Mouse (Mus musculus) kidney, postnatal 36 days (tissue): ENCODE results near the gene Igfbpl1.
A peak's percentile ranks its signal among the peaks of the same experiment; 100 is the strongest.

Experiments used
- DNase-seq, 2 experiments: peaks; one replicate each; pipeline ENCODE4 v3.0.0; 2021 to 2022; ENCODE audit warnings: mixed read lengths in 2 of 2

Igfbpl1 gene

DNA sequence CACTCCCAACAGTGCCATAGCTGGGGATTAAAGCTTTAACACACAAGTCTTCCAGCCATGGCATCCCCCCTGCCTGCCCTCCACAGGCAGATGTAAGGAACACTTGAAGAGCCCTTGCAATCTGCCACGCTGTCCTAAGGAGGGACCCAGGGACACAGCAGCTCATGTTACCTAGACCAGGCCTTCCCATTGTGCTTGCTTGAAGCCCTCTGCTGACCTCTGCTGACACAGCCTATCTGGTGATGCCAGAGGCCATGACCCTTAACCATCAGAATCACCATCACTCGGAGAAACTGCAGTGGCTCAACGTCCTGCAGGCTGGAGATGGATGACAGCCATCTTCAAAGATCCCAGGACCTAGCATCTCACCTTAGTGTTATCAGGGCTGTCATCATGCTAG lies 4.7 kb downstream of the Igfbpl1 start:
- DNase-seq, result no peak

DNA sequence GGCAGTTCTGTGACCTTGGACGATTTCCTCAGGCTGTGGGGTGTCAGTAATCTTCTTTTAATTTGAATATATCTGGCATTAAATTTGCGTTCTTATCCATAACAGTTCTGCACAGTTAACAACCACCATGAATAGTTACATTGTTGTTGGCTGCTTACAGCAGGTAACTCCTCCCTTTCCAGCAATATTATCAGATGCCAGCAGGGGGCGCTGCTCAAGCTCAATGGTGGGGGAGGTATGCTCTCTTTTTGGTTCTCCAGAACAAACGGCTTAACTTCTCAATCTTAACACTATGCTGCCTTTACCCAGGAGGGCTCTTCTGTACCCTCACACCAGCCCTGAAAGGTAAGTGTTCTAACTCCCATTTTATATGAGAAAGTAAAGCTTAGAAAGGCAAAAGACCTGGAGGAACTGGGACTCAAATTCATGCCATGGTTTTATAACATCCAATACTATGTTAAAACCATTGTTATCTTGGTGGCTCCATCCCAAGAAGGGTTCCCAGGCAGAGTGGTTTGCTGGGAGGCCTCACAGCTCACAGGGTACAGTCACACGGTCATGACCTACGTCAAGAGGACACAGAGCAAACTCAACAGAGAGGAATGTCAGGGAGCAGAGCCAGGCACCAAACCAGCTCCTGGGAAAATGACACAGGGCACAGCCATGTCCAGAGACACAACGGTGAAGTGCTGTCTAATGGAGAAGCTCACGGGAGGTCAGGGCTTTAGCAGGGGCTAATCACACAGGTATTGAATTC lies 6.5 kb downstream of the Igfbpl1 start:
- DNase-seq, result peak; percentile 48 to 82

DNA sequence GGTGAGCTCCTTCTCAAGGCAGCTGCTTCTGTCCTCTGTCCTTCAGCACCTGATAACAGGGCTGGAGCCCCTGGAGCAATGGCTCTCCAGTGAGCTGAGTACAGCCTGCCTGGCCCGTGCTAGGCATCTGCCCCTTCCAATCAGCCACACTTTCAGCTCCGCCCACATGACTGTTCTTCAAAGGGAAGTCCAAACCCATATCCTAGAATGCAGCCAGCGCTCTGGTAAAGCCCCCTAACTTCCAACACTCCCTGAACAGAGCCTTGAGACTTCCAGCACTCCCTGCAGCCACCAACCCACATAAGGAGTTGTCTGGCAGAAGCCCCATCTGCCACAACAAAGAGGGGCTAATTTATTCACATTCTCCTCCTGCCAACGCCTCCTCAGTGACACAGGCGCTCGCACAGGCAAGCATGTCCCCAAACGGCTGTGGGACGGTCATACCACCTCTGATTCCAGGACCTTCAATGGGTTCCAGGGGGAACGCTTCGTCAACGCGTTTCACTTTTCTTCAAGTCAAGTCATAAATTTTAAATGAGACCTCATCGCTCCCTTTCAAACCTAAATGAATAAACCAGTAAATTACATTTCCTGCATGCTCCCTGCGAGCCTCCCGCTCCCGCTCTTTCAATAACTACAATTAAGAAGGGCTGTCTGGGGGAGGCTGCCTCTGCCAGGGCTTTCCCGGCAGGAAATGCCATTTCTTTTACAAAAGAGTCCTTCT lies 7.4 kb downstream of the Igfbpl1 start:
- no peak for DNase-seq

DNA sequence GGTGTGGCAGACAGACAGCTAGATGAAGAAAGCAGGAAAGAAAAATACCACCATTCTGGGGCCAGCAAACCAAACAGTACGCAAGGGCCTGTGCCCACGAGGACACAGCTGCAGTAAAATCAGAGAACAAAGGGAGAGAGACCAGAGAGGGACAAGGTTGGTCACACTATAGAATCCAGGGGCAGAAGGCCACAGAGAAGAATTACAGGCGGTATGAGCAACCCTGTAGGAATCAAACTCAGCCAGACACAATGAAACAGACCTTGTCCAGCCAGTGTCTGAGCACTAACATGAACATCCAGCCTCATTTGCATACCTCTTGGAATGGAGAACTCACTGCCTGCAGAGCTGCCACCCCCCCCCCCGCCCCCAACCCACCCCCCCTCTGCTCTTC lies 7.9 kb downstream of the Igfbpl1 start:
- DNase-seq, result no peak

DNA sequence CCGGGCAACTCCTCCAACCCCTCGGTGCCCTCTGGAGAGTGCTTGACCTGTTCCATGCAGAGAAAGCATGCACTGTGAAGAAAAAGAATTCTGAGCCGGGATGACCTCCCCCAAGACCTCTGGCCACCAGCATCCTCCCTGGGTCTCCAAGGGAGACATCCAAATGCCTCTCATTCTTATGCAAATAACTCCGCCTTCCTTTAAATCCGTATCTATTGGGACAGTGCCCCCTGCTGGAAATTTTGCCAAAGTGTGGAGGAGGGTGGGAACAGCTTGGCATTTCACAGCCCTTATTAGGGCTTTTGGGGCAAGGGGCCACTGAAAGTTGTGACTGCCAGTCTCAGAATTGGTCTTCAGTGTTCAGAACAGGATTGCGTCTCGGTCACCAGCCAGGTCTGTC lies 11.2 kb downstream of the Igfbpl1 start:
- peak; percentile 30 to 69 for DNase-seq

DNA sequence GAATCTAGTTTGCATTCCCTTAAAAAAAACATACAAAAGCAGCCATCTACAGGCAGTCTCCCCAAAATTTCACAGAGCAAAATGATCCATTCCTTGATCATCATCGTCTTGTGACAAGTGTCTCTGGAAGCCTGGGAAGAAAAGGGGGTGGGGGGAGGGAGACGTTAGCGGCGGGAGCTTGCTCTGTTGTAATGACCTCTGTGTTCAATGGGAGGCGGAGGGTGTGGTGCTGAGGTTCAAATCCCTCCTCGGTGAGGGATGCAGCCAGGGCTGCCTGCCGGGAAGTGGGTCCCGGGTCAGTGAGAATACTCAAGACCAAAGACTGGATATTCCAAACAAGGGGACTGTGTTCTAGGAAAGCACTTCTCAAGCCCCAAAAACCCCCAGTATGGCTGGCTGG lies 15.5 kb downstream of the Igfbpl1 start:
- DNase-seq, result no peak

DNA sequence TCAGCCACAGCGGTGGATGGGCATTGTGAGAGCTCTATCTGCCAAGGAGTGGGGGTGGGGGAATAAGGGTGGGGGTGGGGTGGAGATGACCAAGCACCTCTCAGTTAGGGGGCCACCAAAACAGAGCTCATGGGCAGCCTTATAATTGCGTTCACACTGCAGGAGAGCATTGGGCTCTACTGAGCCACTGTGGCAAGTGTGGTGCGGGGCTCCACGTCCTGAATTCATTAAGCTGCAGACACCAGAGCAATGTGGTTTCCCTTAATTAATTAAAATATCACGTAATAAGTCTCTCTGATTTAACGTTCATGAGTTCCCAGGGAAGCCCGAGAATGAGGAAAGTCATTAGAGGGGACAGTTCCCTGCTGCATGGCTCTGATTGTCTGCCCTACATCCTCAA lies 18.7 kb downstream of the Igfbpl1 start:
- no peak for DNase-seq

DNA sequence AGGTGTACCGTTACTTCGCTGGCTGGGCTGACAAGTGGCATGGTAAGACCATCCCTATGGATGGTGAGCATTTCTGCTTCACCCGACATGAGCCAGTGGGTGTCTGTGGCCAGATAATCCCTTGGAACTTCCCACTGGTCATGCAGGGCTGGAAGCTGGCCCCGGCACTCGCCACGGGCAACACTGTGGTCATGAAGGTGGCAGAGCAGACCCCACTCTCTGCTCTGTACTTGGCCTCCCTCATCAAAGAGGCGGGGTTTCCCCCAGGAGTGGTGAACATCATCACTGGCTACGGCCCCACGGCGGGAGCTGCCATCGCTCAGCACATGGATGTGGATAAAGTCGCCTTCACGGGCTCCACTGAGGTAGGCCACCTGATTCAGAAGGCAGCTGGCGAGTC lies 23.8 kb downstream of the Igfbpl1 start:
- no peak for DNase-seq

DNA sequence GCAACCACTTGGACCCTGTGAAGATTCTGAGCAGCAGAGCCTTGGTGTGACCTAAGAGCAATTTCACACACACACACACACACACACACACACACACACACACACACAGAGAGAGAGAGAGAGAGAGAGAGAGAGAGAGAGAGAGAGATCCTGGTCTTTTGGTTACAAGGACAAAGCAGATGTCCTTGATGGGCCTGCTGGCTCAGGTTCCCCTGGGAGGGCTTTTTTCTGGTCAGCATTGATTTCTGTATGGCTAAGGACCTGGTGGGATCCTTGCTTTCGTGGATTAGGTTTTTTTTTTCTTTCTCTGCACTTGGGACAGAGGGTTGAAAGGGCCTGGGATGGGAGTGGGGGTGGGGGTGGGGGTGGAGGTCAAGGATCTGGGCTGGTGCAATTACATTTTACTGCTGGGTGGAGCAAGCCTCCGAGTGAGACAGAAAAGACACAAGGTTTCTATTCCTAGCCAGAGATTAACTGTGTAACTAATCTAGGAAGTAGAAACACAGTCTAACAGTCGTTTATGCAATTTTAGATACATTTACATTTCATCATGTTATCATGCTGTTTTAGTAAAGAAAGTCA lies 26.7 kb downstream of the Igfbpl1 start:
- DNase-seq, result no peak

DNA sequence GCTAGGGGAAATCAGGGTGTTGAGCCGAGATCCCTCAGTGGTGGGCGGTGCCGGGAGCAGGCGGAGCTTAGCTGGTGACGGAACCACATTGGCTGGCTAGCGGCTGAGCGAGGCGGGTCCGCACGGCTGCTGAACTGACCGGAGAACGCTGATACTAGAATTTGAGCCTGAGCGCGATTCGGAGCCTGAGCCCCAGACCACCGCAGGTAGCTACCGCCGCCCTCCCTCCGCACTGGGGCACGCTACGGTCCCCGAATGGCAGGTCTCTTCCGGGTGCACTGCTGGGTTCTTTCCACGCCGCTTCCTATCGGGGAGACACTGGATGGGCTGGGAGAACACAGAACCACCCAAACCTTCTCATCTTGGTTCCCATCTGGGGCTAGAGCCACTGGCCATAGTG lies 27.8 kb downstream of the Igfbpl1 start, which contains the start of gene Aldh1b1:
TSS of gene Aldh1b1 (plus strand) at position 59 of the 400 bp plus-strand sequence.
- DNase-seq, result peak; percentile 77 to 85

DNA sequence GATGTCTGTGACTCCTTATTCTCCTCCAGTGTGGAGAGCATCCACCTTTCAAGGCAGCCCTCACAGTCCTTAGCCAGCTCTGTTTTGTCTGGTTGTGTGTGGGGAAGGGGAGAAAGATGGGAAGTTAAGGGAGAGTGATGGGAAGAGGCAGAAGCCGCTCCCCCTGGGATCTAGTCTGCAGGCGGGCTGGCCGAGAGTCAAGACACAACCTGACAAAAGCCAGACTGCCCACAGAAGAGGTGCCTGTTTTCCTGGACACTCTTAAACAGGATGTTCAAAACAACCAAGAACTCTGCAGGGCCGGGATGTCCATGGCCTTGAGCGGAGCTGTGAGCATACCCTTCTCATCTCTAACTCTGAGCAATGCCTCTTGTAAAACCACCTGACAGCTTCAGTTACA lies 30.0 kb downstream of the Igfbpl1 start:
- no peak for DNase-seq

DNA sequence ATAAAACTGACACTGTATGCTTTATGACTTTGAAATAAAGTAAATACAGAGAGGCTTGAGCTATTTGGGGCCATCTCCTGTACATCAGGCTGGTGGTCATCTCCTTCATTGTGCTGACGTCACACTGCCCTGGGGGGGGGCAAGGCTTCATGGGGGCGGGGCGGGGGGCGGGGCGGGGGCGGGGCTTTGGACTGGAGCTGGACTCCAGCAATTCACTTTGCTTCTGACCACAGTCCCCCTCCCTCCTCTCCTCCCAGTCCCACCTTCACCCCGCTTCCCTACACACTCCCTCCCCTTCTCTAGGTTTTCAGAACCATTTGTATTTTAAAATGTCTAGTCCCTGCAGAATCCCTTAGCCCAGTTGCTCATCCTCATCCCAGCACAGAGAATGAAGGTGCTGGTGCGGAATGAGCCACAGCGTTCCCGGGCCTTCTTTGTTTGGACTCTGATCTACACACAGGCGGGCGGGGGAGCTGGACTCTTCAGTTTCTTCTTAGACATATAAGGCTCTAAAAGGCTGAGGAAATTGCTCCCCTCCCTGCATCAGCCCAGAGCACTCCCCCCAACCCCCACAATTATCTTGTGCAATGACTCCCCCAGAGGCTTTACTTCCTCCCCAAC lies 31.4 kb downstream of the Igfbpl1 start:
- peak; percentile 48 to 62 for DNase-seq

DNA sequence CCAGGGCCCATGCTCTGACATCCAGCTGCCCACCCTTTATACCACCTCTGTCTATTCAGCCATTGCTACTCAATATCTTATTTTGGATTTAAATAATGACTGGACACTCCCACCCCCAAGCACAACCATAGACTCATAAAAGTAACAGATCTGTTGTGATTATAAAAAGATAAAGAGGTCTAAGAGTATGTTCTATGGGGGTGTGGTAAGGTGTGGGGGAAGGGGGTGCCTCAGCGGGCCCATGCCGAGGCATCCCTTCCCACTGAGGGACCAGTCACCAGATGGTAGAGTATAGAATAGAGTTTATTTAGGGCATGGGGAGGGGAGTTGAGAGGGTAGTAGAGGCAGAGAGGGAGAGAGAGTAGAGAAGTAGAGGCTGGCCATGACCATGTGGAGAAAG lies 36.7 kb downstream of the Igfbpl1 start:
- DNase-seq, result no peak

DNA sequence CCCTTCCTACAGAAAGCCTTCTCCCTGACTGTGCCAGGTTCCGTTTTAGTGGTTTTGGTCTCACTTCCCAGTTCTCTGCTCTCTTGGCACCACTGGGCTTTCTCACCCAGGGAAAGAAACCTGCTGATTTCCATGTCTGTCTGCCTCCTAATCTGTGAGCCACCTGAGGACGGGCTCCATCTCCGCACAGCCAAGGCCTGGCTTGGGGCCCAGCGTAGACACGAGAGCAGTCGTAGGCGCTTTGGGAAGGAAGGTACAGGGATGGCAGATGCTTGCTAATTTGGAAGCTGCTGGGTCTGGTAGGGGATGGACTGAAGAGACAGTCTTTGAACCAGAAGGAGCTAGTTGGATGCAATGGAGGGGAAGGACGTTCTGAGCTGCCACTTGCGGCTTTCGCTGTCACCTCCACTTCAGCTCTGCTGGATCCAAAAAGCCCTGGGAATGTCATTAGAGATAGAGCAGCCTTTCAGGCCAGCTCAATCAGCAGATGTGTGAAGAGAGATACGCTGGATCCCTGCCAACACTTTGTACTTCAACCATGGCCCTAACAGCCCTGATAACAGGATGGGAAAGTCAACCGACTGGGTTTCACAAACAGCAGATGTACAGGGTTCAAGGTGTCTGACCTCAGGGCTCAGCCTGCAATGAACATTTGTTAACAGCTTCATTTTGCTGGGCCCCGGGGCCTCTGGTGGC lies 37.3 kb downstream of the Igfbpl1 start:
- peak; percentile 25 to 30 for DNase-seq

DNA sequence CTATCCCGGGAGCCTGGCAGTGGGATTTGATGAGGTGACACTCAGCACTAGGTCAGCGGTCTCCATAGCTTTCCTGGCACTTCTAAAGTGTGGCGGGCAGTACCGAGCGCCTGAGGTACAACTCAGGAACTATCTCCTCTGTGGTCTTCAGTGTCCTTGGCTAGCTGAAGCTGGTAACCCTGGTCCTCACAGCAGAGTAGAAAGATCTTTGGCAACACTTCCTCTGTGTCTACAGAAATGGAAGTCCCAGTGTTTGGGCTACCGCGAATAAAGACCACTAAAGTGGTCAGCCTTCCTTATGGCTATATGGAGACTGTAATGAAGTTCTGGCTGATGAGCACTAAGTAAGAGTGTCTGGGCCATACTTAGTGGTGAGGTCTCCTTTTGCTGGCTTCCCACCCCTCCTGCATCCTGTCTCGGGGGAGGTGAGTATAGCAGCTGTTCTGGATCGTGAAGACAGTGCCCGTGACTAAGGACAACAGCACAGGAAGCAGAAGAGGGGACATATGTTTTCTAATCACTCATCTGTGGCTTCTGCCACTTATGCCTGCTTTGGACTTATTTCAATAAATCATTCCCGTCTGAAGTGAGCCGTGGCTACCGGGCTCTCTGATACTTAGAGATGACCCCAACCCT lies 38.2 kb downstream of the Igfbpl1 start:
- DNase-seq, result no peak

DNA sequence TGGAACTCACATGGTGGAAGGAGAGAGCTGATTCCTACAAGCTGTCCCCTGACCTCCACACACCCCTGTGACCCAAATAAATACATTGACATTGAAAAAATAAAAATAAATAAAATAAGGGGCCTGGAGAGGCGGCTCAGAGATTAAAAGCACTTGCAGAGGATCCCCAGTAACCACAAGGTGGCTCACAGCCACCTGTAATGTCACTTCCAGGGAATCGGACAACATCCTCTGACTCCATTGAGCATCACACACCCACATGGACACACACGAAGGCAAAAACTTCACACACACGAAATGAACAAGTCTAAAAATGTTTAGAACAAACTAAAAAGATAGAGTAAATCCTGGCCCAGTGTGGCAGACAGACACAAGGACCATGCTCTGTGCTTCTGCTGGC lies 40.0 kb downstream of the Igfbpl1 start:
- no peak for DNase-seq

DNA sequence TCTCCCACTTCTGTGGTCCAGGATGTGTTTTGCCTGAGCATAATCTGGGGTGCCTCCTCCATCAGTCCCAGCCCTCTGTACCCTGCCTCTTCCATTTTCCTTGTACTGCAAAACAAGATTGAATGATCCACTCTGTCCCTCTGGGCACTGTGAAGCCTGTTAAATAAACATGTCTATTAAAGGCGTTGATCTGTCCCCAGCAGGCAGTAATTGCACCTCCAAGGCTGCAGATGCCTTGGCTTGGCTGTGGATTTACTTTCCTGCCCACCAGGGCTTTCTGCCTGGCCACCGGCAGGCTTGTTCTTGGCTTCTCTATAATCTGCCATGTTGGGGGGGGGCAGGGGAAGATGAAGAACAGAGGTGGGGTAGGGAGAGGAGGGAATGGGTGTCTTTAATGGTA lies 40.8 kb downstream of the Igfbpl1 start:
- no peak for DNase-seq

DNA sequence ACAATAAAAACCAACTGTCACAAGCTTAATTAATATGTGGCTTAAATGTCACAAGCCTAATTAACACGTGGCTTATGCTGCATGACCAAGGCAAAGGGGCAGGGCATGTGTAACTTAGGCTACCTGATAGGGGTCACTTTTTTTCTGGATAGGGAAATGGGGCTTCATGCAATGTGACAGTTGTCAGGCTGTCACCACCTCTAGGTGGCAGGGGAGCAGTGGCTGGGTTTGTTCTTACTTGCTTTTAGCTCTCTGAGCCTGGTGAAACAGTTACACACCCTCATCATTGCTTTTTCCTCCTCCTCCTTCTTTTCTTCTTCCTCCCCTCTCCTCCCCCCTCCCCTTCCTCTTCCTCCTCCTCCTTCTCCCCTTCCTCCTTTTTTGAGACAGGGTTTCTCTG lies 43.1 kb downstream of the Igfbpl1 start:
- no peak for DNase-seq

DNA sequence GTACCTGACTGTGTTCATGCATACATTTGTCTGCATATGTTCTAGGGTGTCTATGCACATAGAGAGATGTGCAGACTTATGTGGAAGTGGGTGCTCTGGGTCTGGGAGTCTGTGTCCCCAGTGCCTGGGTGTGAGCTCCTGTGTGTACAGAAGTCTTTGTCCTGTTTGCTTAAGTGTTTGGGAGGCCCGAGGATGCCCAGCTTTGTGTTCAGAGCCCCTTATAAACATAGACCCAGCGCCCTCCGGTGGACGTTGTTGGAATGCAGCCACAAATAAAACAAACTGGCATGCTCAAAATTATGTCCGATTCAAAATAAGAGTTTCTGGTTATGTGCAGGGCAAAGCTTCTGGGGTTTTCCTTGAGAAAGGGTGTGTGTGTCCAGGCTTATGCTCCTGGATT lies 55.1 kb downstream of the Igfbpl1 start:
- DNase-seq, result peak; percentile 23 to 70

DNA sequence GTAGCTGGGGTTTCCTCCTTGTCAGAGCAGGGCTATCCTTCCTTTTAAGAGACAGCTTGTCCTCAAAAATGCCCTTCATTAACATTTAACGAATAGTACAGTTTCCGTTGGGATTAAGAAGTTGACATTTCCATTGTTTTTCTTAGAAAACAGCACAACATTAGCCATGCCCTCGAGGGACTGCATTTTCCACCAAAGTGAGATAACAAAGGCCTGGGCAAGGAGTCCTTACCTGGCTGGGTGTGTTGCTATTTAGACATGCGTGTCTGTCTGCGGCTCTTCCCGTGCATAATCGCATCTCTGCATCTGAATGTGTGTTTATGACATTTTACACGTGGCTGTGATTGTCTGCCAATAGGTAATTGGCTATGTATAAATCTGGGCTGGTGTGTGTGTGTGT lies 55.5 kb downstream of the Igfbpl1 start:
- no peak for DNase-seq

DNA sequence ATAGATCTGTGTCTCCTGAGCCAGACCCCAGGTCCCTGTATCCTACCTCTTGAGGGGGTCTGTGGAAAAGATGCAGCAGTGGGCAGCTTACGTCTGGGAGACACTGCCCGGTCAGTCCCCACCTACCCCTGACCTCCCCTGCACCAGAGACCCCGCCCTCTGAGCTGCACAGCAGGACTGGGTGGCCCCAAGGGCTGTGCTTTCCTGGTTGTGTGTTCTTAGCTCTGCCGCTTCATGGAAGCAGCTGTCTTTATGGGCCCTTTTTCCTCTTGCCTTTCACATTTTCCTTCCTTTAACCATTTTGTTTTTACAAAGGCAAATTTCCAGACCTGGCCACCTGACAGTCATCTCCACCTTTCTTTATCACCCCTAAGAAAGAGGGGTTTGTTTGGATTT lies 56.1 kb downstream of the Igfbpl1 start:
- no peak for DNase-seq
